Mouse (Mus musculus): ENCODE results near the gene Timm10. TPM values are rescaled to one million over a fixed set of nuclear protein-coding genes. Genes with fewer than 3 reads are reported as not detected.
"Not testable (repeated sequence)": the region's sequence is repeated elsewhere in the genome, so short reads cannot be mapped to it uniquely, and the experiment has no call there.

The Timm10 gene
- total and polyA plus RNA-seq, 2 experiments from 2014 or later = 62.5 to 85.0 TPM

DNA sequence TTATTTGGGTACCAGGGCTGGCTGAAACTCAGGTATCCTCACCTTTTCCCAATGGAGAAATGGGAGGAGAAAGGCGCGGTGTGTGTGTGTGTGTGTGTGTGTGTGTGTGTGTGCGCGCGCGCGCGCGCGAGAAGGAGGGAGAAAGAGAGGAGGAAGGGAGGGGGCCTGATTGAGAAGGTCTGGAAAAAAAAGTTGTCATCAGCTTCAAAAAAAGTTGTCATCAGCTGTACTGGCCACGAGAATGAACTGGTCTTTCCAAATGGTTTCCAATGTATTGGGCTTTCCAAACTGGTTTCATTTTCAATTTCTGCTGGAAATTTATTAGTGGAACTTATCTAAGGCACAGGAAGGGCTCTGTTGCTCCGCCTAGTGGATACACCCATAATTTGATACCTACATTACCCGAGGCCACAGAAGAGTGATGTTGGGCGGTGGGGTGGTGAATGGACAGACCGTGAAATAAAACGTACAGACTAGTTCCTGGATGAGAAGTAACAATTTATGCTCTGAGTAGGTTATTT is 27.7 kb upstream of the Timm10 start:
- Histone ChIP-seq H3K9me3 (ENCODE audit: low read length) (no peaks in the 10 kb centered on the region), H3K36me3 (ENCODE audit: insufficient read depth, low read length) (no peaks in the 10 kb centered on the region), H3K27me3 (ENCODE audit: insufficient read depth, low read length) (no peaks in the 10 kb centered on the region), H3K4me2 (ENCODE audit: low read depth, low read length, poor library complexity, severe bottlenecking) (peak overlapping the region; percentile 98), H3K27ac (ENCODE audit: low read depth, low read length) (no peak overlapping the region), H3K4me1 (ENCODE audit: insufficient read depth, low read length) (no peaks in the 10 kb centered on the region; the same call in 1 of the 2 replicates), H3K4me3 (ENCODE audit: low read depth, low read length) (peak overlapping the region; percentile 52), H3K9ac (replicated peaks; ENCODE audit: low read length, poor library complexity, severe bottlenecking) (peak overlapping the region; percentile 56)
- ATAC-seq (ENCODE audit: low FRiP score) (peak; percentile 35; the same call in 1 of the 2 replicates), DNase-seq (ENCODE audit: low spot score) (peak; percentile 81)
- TF ChIP-seq CTCF (IDR thresholded peaks at IDR 0.05) = peak; percentile 77
- WGBS = under 1% methylated on average over 7 of the region's 16 CpGs

DNA sequence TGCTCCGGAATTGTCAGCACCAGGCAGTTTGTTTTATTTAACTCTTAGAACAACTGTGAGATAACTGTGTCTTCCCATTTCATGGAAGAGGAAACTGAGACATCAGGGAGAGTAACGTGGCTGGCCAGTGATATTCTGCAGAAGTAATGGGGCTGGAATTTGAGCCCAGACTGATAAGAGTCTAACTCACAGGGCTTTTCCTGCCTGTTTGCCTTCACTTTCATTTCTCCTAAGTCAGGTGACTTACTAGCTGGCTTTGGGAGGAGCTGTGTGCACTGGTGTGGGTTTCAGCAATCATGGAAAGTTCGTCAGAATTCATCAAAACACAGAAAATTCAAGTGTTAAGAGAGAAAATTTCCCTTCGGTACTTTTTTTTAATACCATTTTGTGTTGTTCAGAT is 26.5 kb upstream of the Timm10 start:
- H3K27me3 ChIP-seq (ENCODE audit: insufficient read depth, low read length) = no peaks in the 10 kb centered on the region
- H3K9me3 ChIP-seq (ENCODE audit: low read length) = no peaks in the 10 kb centered on the region
- H3K36me3 ChIP-seq (ENCODE audit: insufficient read depth, low read length) = no peaks in the 10 kb centered on the region
- no peaks in the 10 kb centered on the region; the same call in 1 of the 2 replicates for H3K4me1 ChIP-seq (ENCODE audit: insufficient read depth, low read length)
- no peak for TF ChIP-seq CTCF (IDR thresholded peaks at IDR 0.05)
- no peak overlapping the region for H3K4me2 ChIP-seq (ENCODE audit: low read depth, low read length, poor library complexity, severe bottlenecking)
- H3K9ac ChIP-seq (replicated peaks; ENCODE audit: low read length, poor library complexity, severe bottlenecking) = no peak overlapping the region
- DNase-seq (ENCODE audit: low spot score) (no peak), ATAC-seq (ENCODE audit: low FRiP score) (no peak)
- WGBS = 78% methylated on average over 4 of the region's 4 CpGs
- H3K4me3 ChIP-seq (ENCODE audit: low read depth, low read length) = no peak overlapping the region
- H3K27ac ChIP-seq (ENCODE audit: low read depth, low read length) = no peak overlapping the region

GRCm38 (mm10) chr2:84801223-84801622 is 25.6 kb upstream of the Timm10 start:
- not testable (repeated sequence) for H3K27me3 ChIP-seq (ENCODE audit: insufficient read depth, low read length); H3K27ac ChIP-seq (ENCODE audit: low read depth, low read length); H3K36me3 ChIP-seq (ENCODE audit: insufficient read depth, low read length); ATAC-seq (ENCODE audit: low FRiP score); H3K4me3 ChIP-seq (ENCODE audit: low read depth, low read length); H3K9me3 ChIP-seq (ENCODE audit: low read length); H3K4me2 ChIP-seq (ENCODE audit: low read depth, low read length, poor library complexity, severe bottlenecking); H3K4me1 ChIP-seq (ENCODE audit: insufficient read depth, low read length); DNase-seq (ENCODE audit: low spot score); H3K9ac ChIP-seq (replicated peaks; ENCODE audit: low read length, poor library complexity, severe bottlenecking)
- 78% methylated on average over 5 of the region's 5 CpGs for WGBS

DNA sequence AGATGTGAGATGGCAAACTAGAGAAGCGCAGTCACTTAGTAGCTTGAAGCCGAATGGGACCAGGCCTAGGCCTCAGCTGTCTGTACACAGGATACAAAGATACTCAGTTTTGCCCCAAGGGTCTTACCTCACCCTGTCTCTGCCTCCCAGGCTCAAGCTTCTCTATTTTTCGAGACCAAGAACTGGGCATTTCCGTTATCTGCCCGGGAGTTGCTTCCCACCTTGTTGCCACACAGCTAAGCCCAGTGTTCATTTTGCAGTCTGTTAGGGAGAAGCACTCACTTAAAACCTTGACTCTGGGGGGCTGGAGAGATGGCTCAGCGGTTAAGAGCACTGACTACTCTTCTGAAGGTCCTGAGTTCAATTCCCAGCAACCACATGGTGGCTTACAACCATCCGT is 22.8 kb upstream of the Timm10 start:
- no peaks in the 10 kb centered on the region for H3K36me3 ChIP-seq (ENCODE audit: insufficient read depth, low read length)
- no peak for TF ChIP-seq CTCF (IDR thresholded peaks at IDR 0.05)
- H3K4me1 ChIP-seq (ENCODE audit: insufficient read depth, low read length) = no peaks in the 10 kb centered on the region; the same call in 1 of the 2 replicates
- H3K9ac ChIP-seq (replicated peaks; ENCODE audit: low read length, poor library complexity, severe bottlenecking) = no peak overlapping the region
- H3K4me2 ChIP-seq (ENCODE audit: low read depth, low read length, poor library complexity, severe bottlenecking) = no peak overlapping the region
- ATAC-seq (ENCODE audit: low FRiP score) = no peak
- no peak for DNase-seq (ENCODE audit: low spot score)
- no peak overlapping the region for H3K27ac ChIP-seq (ENCODE audit: low read depth, low read length)
- 94% methylated on average over 7 of the region's 7 CpGs for WGBS
- no peak overlapping the region for H3K4me3 ChIP-seq (ENCODE audit: low read depth, low read length)
- no peaks in the 10 kb centered on the region for H3K9me3 ChIP-seq (ENCODE audit: low read length)
- no peaks in the 10 kb centered on the region for H3K27me3 ChIP-seq (ENCODE audit: insufficient read depth, low read length)

GRCm38 (mm10) chr2:84806546-84806945 is 20.3 kb upstream of the Timm10 start:
- 73% methylated on average over 5 of the region's 5 CpGs for WGBS
- no peak overlapping the region for H3K4me2 ChIP-seq (ENCODE audit: low read depth, low read length, poor library complexity, severe bottlenecking)
- H3K36me3 ChIP-seq (ENCODE audit: insufficient read depth, low read length) = no peaks in the 10 kb centered on the region
- DNase-seq (ENCODE audit: low spot score) = no peak
- no peaks in the 10 kb centered on the region for H3K4me1 ChIP-seq (ENCODE audit: insufficient read depth, low read length)
- no peaks in the 10 kb centered on the region for H3K9me3 ChIP-seq (ENCODE audit: low read length)
- ATAC-seq (ENCODE audit: low FRiP score) = no peak
- H3K4me3 ChIP-seq (ENCODE audit: low read depth, low read length) = no peak overlapping the region
- TF ChIP-seq CTCF (IDR thresholded peaks at IDR 0.05) = no peak
- no peak overlapping the region for H3K27ac ChIP-seq (ENCODE audit: low read depth, low read length)
- no peak overlapping the region for H3K9ac ChIP-seq (replicated peaks; ENCODE audit: low read length, poor library complexity, severe bottlenecking)
- no peaks in the 10 kb centered on the region for H3K27me3 ChIP-seq (ENCODE audit: insufficient read depth, low read length)

DNA sequence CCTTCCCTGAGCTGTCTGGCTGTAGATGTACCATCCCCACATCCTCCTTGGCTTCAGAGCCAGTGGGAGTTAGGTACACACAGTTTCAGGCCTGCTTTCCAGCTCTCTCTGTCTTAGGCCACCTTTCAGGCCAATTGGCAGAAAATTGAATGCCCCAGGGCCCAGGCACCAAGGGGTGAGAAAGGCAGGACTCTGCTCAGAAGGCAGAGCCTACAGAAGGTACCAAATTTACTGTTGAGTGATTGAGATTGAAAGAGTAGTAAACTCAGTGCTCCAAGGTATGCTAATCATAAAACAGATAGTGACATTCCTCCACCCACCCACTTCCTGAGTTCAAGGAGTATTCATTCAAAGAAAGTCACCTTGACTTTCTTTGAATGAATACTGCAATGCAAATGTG is 17.5 kb upstream of the Timm10 start:
- no peak overlapping the region for H3K4me2 ChIP-seq (ENCODE audit: low read depth, low read length, poor library complexity, severe bottlenecking)
- no peak overlapping the region for H3K4me3 ChIP-seq (ENCODE audit: low read depth, low read length)
- no peak overlapping the region for H3K9ac ChIP-seq (replicated peaks; ENCODE audit: low read length, poor library complexity, severe bottlenecking)
- no peaks in the 10 kb centered on the region for H3K36me3 ChIP-seq (ENCODE audit: insufficient read depth, low read length)
- H3K27ac ChIP-seq (ENCODE audit: low read depth, low read length) = no peak overlapping the region
- no peak for ATAC-seq (ENCODE audit: low FRiP score)
- H3K4me1 ChIP-seq (ENCODE audit: insufficient read depth, low read length) = no peaks in the 10 kb centered on the region
- H3K27me3 ChIP-seq (ENCODE audit: insufficient read depth, low read length) = no peaks in the 10 kb centered on the region
- no peak for DNase-seq (ENCODE audit: low spot score)
- no peak for TF ChIP-seq CTCF (IDR thresholded peaks at IDR 0.05)
- no peaks in the 10 kb centered on the region for H3K9me3 ChIP-seq (ENCODE audit: low read length)

Data from midbrain, postnatal 0 days (tissue).